Mouse (Mus musculus): ENCODE results near the gene Lrrc74b. TPM values are rescaled to one million over a fixed set of nuclear protein-coding genes. Genes with fewer than 3 reads are reported as not detected.
"Not testable (repeated sequence)": the region's sequence is repeated elsewhere in the genome, so short reads cannot be mapped to it uniquely, and the experiment has no call there.

The Lrrc74b gene
- total RNA-seq, 2 experiments from 2014 or later, result 0.36 to 0.56 TPM

DNA sequence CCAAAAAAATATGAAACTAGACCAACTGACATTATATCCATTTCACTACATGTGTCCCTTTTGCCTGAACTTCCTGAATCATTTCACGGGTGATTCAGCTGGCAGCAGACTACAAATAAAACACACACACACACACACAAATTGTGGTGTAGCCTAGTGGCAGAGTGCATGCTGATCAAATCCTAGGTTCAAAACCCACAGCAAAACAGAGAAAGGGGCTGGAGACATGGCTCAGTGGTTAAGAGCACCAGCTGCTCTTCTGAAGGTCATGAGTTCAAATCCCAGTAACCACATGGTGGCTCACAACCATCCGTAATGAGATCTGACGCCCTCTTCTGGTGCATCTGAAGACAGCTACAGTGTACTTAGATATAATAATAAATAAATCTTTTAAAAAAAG lies 53.0 kb downstream of the Lrrc74b start:
- H3K27ac ChIP-seq, result peak overlapping the region; percentile 93
- peak; percentile 51 for TF ChIP-seq CTCF (conservative IDR thresholded peaks at IDR 0.05)
- H3K4me3 ChIP-seq, result peak overlapping the region; percentile 82
- DNase-seq (ENCODE audit: low spot score in 2 of 2), result not testable (repeated sequence)

DNA sequence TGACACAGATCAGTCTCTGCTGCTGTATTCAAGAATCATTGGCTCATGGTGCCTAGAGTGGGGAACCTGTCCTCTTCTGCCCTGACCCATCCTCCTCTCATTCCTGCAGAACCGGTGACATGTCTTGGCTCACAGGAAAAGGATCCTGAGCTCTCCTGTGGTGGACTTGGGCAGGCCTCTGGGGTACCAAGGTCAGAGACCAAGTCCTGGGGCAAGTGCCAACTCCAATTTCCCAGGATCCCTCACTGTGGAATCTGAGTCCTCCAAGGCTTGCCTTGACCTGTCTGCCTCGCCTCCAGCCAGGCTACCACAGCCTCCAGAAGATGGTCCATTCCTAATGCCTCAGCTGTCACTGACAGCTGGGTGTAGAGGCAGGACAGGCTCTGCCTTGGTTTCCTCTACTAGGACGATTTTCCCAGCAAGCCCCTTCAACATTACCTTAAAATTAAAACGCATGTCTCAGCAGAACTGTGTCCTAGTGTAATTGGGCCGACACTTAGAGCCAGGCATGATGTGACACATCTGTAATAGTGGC lies 54.0 kb downstream of the Lrrc74b start:
- DNase-seq (ENCODE audit: low spot score in 2 of 2), result no peak
- no peak for TF ChIP-seq CTCF (conservative IDR thresholded peaks at IDR 0.05)
- no peak overlapping the region for H3K27ac ChIP-seq
- H3K4me3 ChIP-seq, result no peak overlapping the region

GRCm38 (mm10) chr16:17502681-17503080 lies 58.4 kb downstream of the Lrrc74b start:
- TF ChIP-seq CTCF (conservative IDR thresholded peaks at IDR 0.05), result no peak
- DNase-seq (ENCODE audit: low spot score in 2 of 2), result no peak

DNA sequence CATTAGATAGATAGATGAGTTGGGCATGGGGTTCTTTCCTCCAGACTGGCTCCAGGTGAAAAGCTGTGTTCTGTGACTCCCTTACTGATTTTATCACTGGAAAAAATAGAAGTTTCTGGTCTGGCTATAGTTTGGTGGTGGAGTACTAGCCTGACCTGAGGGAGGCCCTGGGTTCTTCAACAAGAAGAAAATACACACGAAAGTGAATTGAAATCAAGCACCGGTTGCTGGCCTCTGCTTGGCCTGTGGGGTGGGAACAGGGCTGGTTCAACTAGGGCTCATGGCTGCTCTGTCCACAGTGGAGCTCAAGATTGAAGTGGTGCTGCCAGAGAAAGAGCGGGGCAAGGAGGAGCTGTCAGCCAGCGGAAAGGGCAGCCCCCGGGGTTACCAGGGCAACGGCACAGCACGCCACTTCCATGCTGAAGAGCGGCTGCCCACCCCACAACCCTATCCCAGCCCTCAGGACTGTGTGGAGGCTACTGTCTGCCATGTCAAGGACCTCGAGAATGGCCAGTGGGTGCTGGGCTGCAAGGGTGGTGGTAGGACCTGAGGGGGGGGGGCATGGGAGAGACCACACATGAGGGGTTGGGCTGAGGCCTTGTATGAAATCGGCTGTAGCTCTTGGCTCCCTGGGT lies 61.7 kb downstream of the Lrrc74b start:
- TF ChIP-seq CTCF (conservative IDR thresholded peaks at IDR 0.05), result no peak
- H3K27ac ChIP-seq, result peak overlapping the region; percentile 39; the same call in 1 of the 2 replicates
- no peak for DNase-seq (ENCODE audit: low spot score in 2 of 2)
- H3K4me3 ChIP-seq, result no peak overlapping the region

More at GRCm38 (mm10) chr16:17502681-17503080, 58.4 kb downstream of the Lrrc74b start:
- Histone ChIP-seq H3K27ac (no peak overlapping the region), H3K4me3 (no peak overlapping the region)

GRCm38 (mm10) chr16:17496499-17497305 lies 64.3 kb downstream of the Lrrc74b start:
- TF ChIP-seq CTCF (conservative IDR thresholded peaks at IDR 0.05), result no peak
- DNase-seq (ENCODE audit: low spot score in 2 of 2), result peak; percentile 84
- Histone ChIP-seq H3K27ac (peak overlapping the region; percentile 94), H3K4me3 (no peak overlapping the region)

Other genes with a start within 250 kb of the Lrrc74b start
- 1 to 10 TPM in 1 of 2 experiments, under 1 TPM in 1; 0.79 to 1.4 TPM for gene Serpind1, start 229.9 kb downstream of the Lrrc74b start, total RNA-seq (2021)
- gene Snap29, start 155.3 kb downstream of the Lrrc74b start, total RNA-seq (2021), result 10 to 100 TPM; 19.4 to 20.6 TPM
- 100 to 1,000 TPM; 275 to 301 TPM for gene Pi4ka, start 154.9 kb downstream of the Lrrc74b start, total RNA-seq (2021)
- gene Crkl, start 109.3 kb downstream of the Lrrc74b start, total RNA-seq (2021), result 10 to 100 TPM; 33.5 to 37.4 TPM
- gene Aifm3, start 71.6 kb downstream of the Lrrc74b start, total RNA-seq (2021), result 100 to 1,000 TPM; 112 to 116 TPM
- gene Lztr1, start 52.6 kb downstream of the Lrrc74b start, total RNA-seq (2021), result 100 to 1,000 TPM; 186 to 201 TPM
- gene Thap7, start 30.1 kb downstream of the Lrrc74b start, total RNA-seq (2021), result 10 to 100 TPM; 42.3 to 45.4 TPM
- gene P2rx6, start 638 bp upstream of the Lrrc74b start, total RNA-seq (2021), result 1 to 10 TPM in 1 of 2 experiments, under 1 TPM in 1; 0.95 to 1.4 TPM
- gene Slc7a4, start 22.0 kb upstream of the Lrrc74b start, total RNA-seq (2021), result 100 to 1,000 TPM; 102 to 105 TPM
- 10 to 100 TPM; 49.2 to 59.7 TPM for gene Smpd4, start 58.1 kb upstream of the Lrrc74b start, total RNA-seq (2021)
- 10 to 100 TPM; 38.1 to 54.2 TPM for gene Ccdc74a, start 85.2 kb upstream of the Lrrc74b start, total RNA-seq (2021)
- gene Med15, start 171.6 kb upstream of the Lrrc74b start, total RNA-seq (2021), result 10 to 100 TPM; 76.7 to 81.8 TPM
- gene Klhl22, start 198.4 kb upstream of the Lrrc74b start, total RNA-seq (2021), result 100 to 1,000 TPM; 101 TPM
- gene Scarf2, start 236.0 kb upstream of the Lrrc74b start, total RNA-seq (2021), result 1 to 10 TPM; 2.5 to 2.7 TPM